In genomic region chr6:91616541-91616940, GRCm38 (mm10) we compare ENCODE assay signal across 9 mouse cellular contexts.
DNase-seq lines count a peak whose midpoint lies in the region; ATAC-seq and TF ChIP-seq lines count a peak whose summit lies in the region.
"Had no signal": no experiment of that assay in that cellular context is flagged by ENCODE, and none has a peak within 500 bp of the region (broad histone marks: within the 10 kb centered on the region; RNA-seq: fewer than 3 reads in every experiment).

No protein-coding gene starts in this region.

- no peak overlapping the region for H3K9ac ChIP-seq in heart, embryonic 12.5 days
- H3K9ac ChIP-seq in limb, embryonic 15.5 days, result no peak overlapping the region

- peaks cover 39% of the 10 kb centered on the region for H3K4me1 ChIP-seq in heart, embryonic 12.5 days (replicated peaks)
- peaks cover 36% of the 10 kb centered on the region for H3K4me1 ChIP-seq in hindbrain, embryonic 10.5 days (replicated peaks)
- peaks cover 13% of the 10 kb centered on the region for H3K4me1 ChIP-seq in limb, embryonic 15.5 days
- peaks cover 17% of the 10 kb centered on the region for H3K4me1 ChIP-seq in olfactory bulb, adult 2 months (ENCODE audit: control insufficient read depth, insufficient read depth, low read length)

- H3K36me3 ChIP-seq in heart, embryonic 12.5 days, result no peaks in the 10 kb centered on the region
- no peaks in the 10 kb centered on the region for H3K36me3 ChIP-seq in hindbrain, embryonic 10.5 days
- no peaks in the 10 kb centered on the region for H3K36me3 ChIP-seq in limb, embryonic 15.5 days

- no peak for TF ChIP-seq CTCF in olfactory bulb, adult 2 months (IDR thresholded peaks at IDR 0.05; ENCODE audit: insufficient read depth, low read depth, low read length)

- no peak overlapping the region for H3K27ac ChIP-seq in heart, embryonic 12.5 days (ENCODE audit: poor library complexity, severe bottlenecking)
- peak overlapping the region; percentile 93 for H3K27ac ChIP-seq in hindbrain, embryonic 10.5 days
- H3K27ac ChIP-seq in limb, embryonic 15.5 days, result 0 out of 2 replicates have a peak overlapping the region, but pooled peaks have one; percentile 66
- peak overlapping the region; percentile 81; the same call in 1 of the 2 replicates for H3K27ac ChIP-seq in olfactory bulb, adult 2 months (ENCODE audit: insufficient read depth, low read depth, low read length)

- H3K9me3 ChIP-seq in heart, embryonic 12.5 days (replicated peaks), result 0 out of 2 replicates have a peak, but pooled peaks cover 5% of the 10 kb centered on the region
- peaks cover 5% of the 10 kb centered on the region; the same call in 1 of the 2 replicates for H3K9me3 ChIP-seq in hindbrain, embryonic 10.5 days
- no peaks in the 10 kb centered on the region for H3K9me3 ChIP-seq in limb, embryonic 15.5 days

- 68% methylated on average over 7 of the region's 7 CpGs for WGBS in heart, embryonic 12.5 days
- 58% methylated on average over 7 of the region's 7 CpGs for WGBS in hindbrain, embryonic 10.5 days
- 61% methylated on average over 7 of the region's 7 CpGs for WGBS in limb, embryonic 15.5 days
- 43% methylated on average over 7 of the region's 7 CpGs for WGBS in olfactory bulb, adult 2 months

- no peak for DNase-seq in heart, adult 18-20 months
- DNase-seq in brain, embryonic 18.5 days (ENCODE audit: low read depth, low spot score), result peak; percentile 40
- no peak for DNase-seq in hindbrain, embryonic 10.5 days (ENCODE audit: low spot score)
- DNase-seq in ovary, postnatal 36 days (ENCODE audit: low spot score), result no peak

- ATAC-seq in heart, embryonic 12.5 days (ENCODE audit: insufficient number of reproducible peaks, low FRiP score), result no peak
- ATAC-seq in limb, embryonic 15.5 days (ENCODE audit: insufficient number of reproducible peaks, low FRiP score, low TSS enrichment, low read depth), result no peak
- no peak for ATAC-seq in granulocyte monocyte progenitor cell, adult 5-6 weeks (replicated peaks; ENCODE audit: poor library complexity, severe bottlenecking)

- no peaks in the 10 kb centered on the region; the same call in 1 of the 2 replicates for H3K27me3 ChIP-seq in heart, embryonic 12.5 days (replicated peaks)
- H3K27me3 ChIP-seq in hindbrain, embryonic 10.5 days (ENCODE audit: insufficient read depth, poor library complexity, severe bottlenecking), result no peaks in the 10 kb centered on the region
- no peaks in the 10 kb centered on the region for H3K27me3 ChIP-seq in limb, embryonic 15.5 days

- TF ChIP-seq POLR2A in olfactory bulb, adult 2 months (IDR thresholded peaks at IDR 0.05; ENCODE audit: insufficient read depth, low read depth, low read length), result no peak

- H3K4me2 ChIP-seq in heart, embryonic 12.5 days, result peak overlapping the region; percentile 63; the same call in 1 of the 2 replicates
- peak overlapping the region; percentile 61 for H3K4me2 ChIP-seq in limb, embryonic 15.5 days

- no peak overlapping the region for H3K4me3 ChIP-seq in heart, embryonic 12.5 days
- peak overlapping the region; percentile 49 for H3K4me3 ChIP-seq in hindbrain, embryonic 10.5 days
- peak overlapping the region; percentile 40; the same call in 1 of the 2 replicates for H3K4me3 ChIP-seq in limb, embryonic 15.5 days
- H3K4me3 ChIP-seq in olfactory bulb, adult 2 months (ENCODE audit: insufficient read depth, low read depth, low read length), result no peak overlapping the region
- H3K4me3 ChIP-seq: erythroblast, embryonic 14.5 days had no signal

Comparison
In these comparisons a context has a peak if more than half of its experiments do, and no peak if none do; other contexts are left out.
1. H3K4me3 ChIP-seq: peak in hindbrain, embryonic 10.5 days (single experiment) and limb, embryonic 15.5 days (single experiment); none in heart, embryonic 12.5 days (single experiment) and olfactory bulb, adult 2 months (single experiment).